Mouse (Mus musculus): ENCODE data around the gene Ccdc84.
A peak's percentile ranks its signal among the peaks of the same experiment; 100 is the strongest.
"Not testable (repeated sequence)": the region's sequence is repeated elsewhere in the genome, so short reads cannot be mapped to it uniquely, and the experiment has no call there.

Gene Ccdc84

GRCm38 (mm10) chr9:44418519-44419385, at the start of gene Ccdc84:
Gene Ccdc84 (minus strand): TSS chr9:44418569.
- no peak for DNase-seq (ENCODE audit: low read depth, low spot score)

- no peak for DNase-seq (ENCODE audit: low read depth, low spot score)
These were observed 43.6 kb upstream of the Ccdc84 start for GRCm38 (mm10) chr9:44461950-44462349.

- no peak for DNase-seq (ENCODE audit: low read depth, low spot score)
These were observed 38.8 kb upstream of the Ccdc84 start for GRCm38 (mm10) chr9:44457035-44457742.

- no peak for DNase-seq (ENCODE audit: low read depth, low spot score)
These were observed 36.5 kb upstream of the Ccdc84 start, which contains the start of gene Upk2 for GRCm38 (mm10) chr9:44454891-44455220. Gene Upk2 (minus strand): TSS chr9:44454976.

- DNase-seq (ENCODE audit: low read depth, low spot score): peak; percentile 76
These were observed 35.9 kb upstream of the Ccdc84 start for GRCm38 (mm10) chr9:44454132-44454890.

GRCm38 (mm10) chr9:44450387-44450786, 32.0 kb upstream of the Ccdc84 start:
- DNase-seq (ENCODE audit: low read depth, low spot score): no peak

GRCm38 (mm10) chr9:44444402-44445025, 26.1 kb upstream of the Ccdc84 start:
- not testable (repeated sequence) for DNase-seq (ENCODE audit: low read depth, low spot score)

- DNase-seq (ENCODE audit: low read depth, low spot score): no peak
These were observed 22.6 kb upstream of the Ccdc84 start, which contains the start of gene Foxr1 for GRCm38 (mm10) chr9:44440961-44441360. Gene Foxr1 (minus strand): TSS chr9:44441136.

- DNase-seq (ENCODE audit: low read depth, low spot score): no peak
These were observed 17.4 kb upstream of the Ccdc84 start for GRCm38 (mm10) chr9:44435747-44436146.

GRCm38 (mm10) chr9:44432577-44433185, 14.3 kb upstream of the Ccdc84 start:
- no peak for DNase-seq (ENCODE audit: low read depth, low spot score)

- no peak for DNase-seq (ENCODE audit: low read depth, low spot score)
These were observed 5.2 kb upstream of the Ccdc84 start for GRCm38 (mm10) chr9:44423576-44423975.

- DNase-seq (ENCODE audit: low read depth, low spot score): no peak
These were observed 2.0 kb upstream of the Ccdc84 start for GRCm38 (mm10) chr9:44420280-44420898.

GRCm38 (mm10) chr9:44419730-44420129, 1.4 kb upstream of the Ccdc84 start:
- DNase-seq (ENCODE audit: low read depth, low spot score): not testable (repeated sequence)

- peak; percentile 91 for DNase-seq (ENCODE audit: low read depth, low spot score)
These were observed 441 bp downstream of the Ccdc84 start for GRCm38 (mm10) chr9:44417892-44418363.

GRCm38 (mm10) chr9:44417156-44417891, 1.0 kb downstream of the Ccdc84 start:
- no peak for DNase-seq (ENCODE audit: low read depth, low spot score)

- no peak for DNase-seq (ENCODE audit: low read depth, low spot score)
These were observed 5.6 kb downstream of the Ccdc84 start for GRCm38 (mm10) chr9:44412781-44413180.

- no peak for DNase-seq (ENCODE audit: low read depth, low spot score)
These were observed 6.1 kb downstream of the Ccdc84 start for GRCm38 (mm10) chr9:44412306-44412705.

- DNase-seq (ENCODE audit: low read depth, low spot score): no peak
These were observed 6.7 kb downstream of the Ccdc84 start for GRCm38 (mm10) chr9:44411601-44412130.

GRCm38 (mm10) chr9:44410647-44411336, 7.6 kb downstream of the Ccdc84 start:
- DNase-seq (ENCODE audit: low read depth, low spot score): no peak
